Mouse (Mus musculus) adrenal gland, adult (tissue): Measurements from ENCODE around the gene Snx32.
A peak's percentile ranks its signal among the peaks of the same experiment; 100 is the strongest.

Source experiments
- DNase-seq, 2 experiments: peaks; one replicate each; pipeline ENCODE4 v3.0.0; 2022 to 2023; ENCODE audit warnings: low spot score in 1 of 2; ENCODE audit not compliant: inconsistent age in 2 of 2

The Snx32 gene

DNA sequence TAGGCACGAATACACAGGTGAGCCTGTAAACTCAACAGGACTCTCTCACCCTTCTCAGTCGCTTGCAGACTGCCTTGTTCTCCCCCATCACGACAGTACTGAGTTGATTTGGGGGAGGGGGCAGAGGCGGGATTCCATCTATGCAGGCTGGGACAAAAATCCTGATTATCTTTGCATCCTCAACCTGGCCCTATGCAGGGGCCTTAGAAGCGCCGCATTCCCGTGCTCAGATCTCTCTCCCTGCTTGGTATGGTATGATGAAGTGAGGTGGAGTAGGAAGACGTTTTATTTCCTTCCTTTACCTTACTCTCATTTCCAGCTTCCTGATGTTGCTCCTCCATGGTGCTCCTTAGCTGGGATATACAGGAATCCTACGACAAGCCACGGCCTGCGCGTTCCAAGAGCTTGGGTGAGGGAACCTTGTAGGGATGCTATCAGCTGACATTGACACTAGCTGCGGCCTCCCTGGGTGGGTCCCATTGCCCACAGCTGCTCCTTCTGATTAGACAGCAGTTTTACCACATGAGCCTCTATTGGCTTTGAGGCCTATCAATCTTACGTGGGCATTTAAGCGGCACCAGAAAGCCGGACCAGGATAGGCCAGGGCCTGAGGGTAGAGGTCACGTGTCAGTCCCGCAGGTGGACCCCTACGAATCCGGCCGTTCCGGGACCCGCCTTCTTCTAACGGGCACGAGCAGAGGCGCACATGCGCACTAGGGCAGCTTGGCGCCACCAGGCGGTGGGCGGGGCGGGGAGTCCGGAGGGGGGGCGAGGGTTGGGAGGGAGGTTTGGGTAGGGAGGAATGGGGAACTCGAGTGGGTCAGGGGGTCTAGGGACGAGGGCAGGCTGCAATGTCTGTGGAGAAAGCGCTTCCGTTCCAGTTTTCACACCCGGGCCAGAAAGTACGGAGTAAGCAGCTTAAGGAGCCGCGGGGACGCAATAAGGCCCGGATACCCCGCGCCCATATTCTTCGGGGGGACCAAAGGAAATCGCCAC is at the start of gene Snx32:
Snx32 (minus strand) TSS at position 508 of the 996 bp plus-strand sequence.
- peak; percentile 99 for DNase-seq

DNA sequence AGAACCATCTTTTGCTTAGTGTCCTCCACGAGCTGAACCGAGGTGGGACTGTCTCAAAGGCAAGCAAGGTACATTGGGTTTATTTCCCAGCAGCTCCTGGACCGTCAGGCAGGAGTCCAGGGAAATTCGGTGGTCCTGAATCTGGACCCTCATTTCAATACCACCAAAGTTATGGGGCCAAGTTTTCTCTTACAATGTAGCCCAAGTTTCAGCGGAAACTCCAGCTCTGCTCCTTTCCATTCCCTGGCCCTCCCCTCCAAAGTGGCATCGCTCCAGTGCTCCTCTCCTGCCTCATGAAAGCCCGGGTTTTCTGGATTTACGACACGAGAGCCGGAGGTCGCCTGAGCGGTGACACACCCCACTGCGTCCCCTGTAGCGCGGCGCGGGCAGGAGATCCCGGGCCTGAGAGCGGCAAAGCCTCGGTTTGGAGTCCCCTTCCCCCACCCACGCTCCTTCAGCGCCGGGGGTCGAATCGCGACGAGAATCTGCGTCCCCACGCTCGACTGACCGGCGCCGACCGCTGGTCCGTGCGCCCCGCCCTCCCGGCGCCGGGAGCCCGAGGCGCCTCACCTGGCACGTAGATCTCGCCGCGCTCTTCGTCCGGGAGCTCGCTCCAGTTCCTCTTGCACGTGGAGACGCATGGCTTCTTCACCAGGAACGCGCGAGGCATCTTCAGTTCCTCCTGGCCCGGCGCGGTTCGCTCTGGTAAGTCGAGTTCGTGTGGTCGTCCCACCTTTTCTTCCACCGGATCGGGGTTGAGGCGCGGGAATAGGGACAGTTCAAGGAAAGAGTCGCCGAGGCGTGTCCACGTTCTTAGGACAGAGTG is 49.5 kb upstream of the Snx32 start:
- DNase-seq, result peak in 1 of 2 experiments; percentile 52

GRCm38 (mm10) chr19:5559229-5559628 is 48.9 kb upstream of the Snx32 start:
- no peak for DNase-seq

- DNase-seq, result no peak
These were observed 48.4 kb upstream of the Snx32 start for GRCm38 (mm10) chr19:5558770-5559169.

GRCm38 (mm10) chr19:5558169-5558568 is 47.8 kb upstream of the Snx32 start:
- DNase-seq, result no peak

DNA sequence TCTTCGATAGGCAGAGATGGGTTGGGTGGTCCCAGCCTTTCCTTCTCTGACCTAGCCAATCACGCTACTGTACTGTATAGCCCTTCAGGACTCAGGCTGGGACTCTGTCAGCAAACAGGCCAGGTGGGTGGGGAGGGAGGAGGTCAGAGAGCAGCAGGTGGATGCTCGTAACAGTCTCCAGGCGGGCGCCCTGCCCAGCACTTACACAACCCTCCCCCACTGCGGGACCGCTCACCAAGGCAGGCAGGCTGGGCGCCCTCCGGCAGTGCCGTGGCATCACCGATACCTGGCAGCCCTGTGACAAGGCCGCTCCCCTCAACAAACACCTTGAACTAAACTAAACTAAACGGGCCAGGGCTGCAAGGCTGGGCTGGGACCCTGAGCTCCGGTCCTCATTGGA is 43.9 kb upstream of the Snx32 start:
- no peak for DNase-seq

- DNase-seq, result no peak
These were observed 43.5 kb upstream of the Snx32 start for GRCm38 (mm10) chr19:5553802-5554201.

DNA sequence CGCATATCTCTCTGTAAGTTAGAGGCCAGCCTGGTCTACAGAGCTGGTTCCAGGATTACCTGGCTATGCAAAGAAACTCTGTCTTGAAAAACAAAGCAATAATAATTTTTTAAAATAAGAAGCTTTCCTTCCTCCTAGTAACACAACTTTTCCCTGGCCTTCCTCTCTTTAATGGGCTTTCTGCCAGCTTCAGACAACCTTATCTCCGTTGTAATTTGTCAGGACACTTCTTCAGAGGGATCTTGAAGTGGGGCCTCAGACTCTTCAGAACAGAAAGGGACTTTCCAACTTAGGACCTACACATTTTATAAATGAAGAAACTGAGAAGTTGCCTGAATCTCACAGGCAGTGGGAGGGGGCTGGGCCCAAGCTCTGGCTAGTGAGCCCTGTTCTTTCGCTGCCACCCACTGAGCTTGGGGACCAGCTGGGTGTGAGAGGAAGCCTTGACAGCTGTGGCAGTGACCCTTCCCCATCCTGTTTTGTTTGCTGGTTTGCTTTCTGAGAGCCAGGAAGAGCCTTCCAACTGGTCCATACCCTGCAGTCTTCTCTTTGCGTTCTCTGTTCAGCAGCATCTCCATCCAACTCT is 37.2 kb upstream of the Snx32 start:
- DNase-seq, result no peak

GRCm38 (mm10) chr19:5544031-5544430 is 33.7 kb upstream of the Snx32 start:
- DNase-seq, result no peak

GRCm38 (mm10) chr19:5543362-5543761 is 33.0 kb upstream of the Snx32 start:
- no peak for DNase-seq

DNA sequence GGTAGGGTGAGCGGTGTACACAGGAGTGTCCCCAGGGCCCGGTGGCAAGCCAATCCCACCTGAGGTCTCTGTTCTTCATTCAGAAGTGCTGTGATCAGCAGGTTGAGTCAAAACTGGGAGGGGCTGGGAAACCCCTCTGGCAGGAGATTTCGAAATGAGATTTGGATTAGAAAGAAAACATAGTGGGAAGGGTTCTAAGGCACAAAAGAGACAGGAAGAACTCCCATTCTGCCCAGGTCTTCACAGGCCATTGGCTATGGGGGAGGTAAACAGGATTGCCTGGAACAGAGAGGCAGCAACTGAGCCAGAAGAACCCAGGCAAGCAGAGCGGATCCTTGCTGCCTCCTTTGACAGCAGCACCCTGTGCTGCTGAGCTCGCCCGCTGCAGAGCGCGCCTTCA is 28.4 kb upstream of the Snx32 start:
- DNase-seq, result no peak

- DNase-seq, result no peak
These were observed 22.2 kb upstream of the Snx32 start for GRCm38 (mm10) chr19:5532520-5532919.

DNA sequence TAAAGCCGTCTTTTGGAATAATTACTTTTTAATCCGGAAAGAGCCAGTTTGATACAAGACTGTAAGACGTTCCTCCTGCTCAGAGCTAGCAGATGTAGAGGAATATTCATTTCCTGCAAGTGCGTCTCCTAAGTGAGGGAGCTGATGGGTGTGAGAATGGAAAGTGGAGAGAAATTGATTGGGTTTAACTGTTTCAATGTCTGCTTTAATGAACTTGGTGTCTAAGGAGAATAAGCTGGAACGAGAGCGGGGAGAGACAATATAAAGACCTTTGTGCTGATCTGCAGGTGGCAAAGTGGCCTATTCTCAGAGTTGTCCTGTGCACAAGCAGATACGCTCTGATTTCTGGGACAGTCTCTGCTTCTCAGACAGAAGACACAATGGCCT is 19.8 kb upstream of the Snx32 start:
- no peak for DNase-seq

DNA sequence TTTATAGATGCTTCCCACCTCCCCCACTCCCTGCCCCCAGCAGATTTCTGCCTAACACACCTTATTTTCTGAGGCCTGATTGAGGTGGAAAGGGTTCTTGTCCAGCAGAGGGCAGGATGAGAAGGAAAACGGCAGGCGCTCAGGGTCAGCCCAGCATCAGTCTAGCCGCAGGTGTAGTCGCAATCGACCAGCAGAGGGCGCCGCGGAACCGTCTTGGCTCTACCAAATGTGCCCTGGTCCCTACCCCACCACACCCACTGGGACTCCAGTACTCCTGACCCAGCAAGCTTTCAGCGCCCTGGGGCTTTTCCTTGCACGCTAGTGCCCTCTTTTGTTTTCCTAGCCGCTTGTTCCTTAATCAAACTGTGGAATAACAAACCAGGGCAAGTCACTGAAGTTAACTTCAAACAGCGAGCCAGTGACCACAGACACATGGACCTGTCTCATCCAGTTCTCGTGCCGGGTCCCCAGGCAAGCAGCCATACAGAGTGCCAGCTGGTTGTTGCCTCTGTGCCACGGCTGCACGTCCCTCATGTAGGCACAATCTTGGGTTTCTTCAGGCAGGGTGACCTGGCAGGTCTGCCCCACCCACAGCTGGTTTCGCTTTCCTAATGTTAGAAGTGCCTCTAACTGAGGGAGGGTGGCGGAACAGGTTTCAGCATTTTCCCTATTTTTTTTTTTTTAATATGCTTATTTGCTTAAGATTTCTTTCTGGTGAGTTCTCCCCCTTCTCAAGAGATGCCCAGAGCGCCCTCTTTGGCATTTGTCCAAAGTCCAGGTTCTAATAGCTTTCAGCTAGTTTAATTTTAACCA is 19.2 kb upstream of the Snx32 start:
- peak; percentile 96 to 99 for DNase-seq

GRCm38 (mm10) chr19:5525204-5525603 is 14.9 kb upstream of the Snx32 start:
- DNase-seq, result no peak

- DNase-seq, result no peak
These were observed 8.4 kb upstream of the Snx32 start for GRCm38 (mm10) chr19:5518721-5519120.

DNA sequence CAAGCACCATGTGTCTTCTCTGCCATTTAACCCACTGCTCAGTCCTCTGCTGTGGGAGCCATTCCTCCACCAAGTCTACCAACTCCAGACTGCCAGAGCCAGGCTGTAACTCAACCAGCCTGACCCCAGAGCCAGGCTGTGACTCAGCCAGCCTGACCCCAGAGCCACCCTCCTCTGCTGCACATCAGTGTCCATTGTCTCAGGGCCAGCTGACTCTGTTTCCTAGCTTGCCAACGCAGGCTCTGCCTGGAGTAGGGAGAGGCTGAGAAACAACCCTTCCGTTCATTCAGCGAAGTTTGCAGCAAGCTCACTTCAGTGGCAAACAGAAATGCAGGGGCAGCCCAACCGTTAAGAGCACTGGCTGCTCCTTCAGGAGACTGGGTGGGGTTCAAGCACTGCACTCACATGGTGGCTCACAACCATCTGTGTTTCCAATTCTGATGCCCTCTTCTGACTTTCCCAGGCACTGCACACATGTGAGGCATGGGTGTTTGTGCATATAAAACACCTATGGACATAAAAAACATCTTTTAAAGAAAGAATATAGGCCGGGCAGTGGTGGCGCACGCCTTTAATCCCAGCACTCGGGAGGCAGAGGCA is 6.7 kb upstream of the Snx32 start:
- peak; percentile 23 to 41 for DNase-seq

- DNase-seq, result peak in 1 of 2 experiments; percentile 43
These were observed 5.8 kb upstream of the Snx32 start for GRCm38 (mm10) chr19:5515840-5516777.

- DNase-seq, result no peak
These were observed 2.6 kb upstream of the Snx32 start for GRCm38 (mm10) chr19:5513005-5513349.
